Mouse (Mus musculus): Measurements from ENCODE around the gene Plk3. TPM values are rescaled to one million over a fixed set of nuclear protein-coding genes. Genes with fewer than 3 reads are reported as not detected.

Gene Plk3
- total RNA-seq, 2 experiments from 2014 or later, result 13.7 to 19.6 TPM

DNA sequence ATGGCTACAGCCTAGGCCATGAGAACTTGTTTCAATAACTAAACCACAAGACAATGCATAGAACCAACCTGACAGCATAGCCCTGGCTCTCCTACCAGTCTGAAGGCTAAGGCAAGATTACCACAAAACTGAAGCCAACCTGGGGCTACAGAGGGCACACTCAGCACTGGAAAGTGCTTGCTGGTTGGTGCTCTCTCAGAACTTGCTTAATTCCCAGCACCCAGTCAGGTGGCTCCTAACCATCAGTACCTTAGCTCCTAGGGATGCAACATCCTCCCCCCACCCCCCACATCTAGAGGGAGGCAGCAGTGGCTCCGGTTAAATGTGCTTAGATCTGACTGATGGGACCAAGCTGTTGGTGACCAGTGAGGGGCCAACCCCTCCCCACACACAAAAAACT lies 17.7 kb upstream of the Plk3 start:
- no peak for DNase-seq (ENCODE audit: extremely low spot score in 1 of 2, low spot score in 2 of 2)
- intact Hi-C loops (cut with DNase I), result loop anchor here (10.0 kb wide), 1 partner anchor 523 kb away; no protein-coding TSS in a partner anchor
- TF ChIP-seq CTCF (IDR thresholded peaks at IDR 0.05), result no peak
- no peak overlapping the region for H3K4me3 ChIP-seq
- H3K27ac ChIP-seq, result no peak overlapping the region

DNA sequence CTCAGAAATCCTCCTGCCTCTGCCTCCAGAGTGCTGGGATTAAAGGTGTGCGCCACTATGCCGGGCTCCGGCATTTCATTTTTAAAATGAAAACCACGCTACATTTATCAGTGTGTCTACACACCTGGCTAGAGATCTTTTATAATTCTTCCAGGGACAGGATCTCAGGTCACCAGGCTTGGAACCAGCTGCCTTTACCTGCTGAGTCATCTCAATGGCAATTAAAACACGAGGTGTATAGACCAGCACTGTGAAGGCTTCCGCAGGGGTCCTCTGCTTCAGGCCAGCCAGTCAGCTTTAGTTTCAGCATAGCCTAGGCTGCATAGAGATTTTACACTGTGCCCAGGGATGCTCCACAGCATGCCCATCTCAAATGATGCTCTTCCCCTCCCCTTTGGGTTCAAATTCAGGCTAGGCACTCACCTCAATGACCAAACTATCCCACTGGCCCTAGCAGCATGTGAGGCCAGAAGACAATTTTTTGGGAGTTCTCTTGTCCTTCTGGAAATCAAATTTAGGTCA lies 16.5 kb upstream of the Plk3 start:
- intact Hi-C loops (cut with DNase I), result loop anchor here (10.0 kb wide), 1 partner anchor 525 kb away; no protein-coding TSS in a partner anchor
- TF ChIP-seq CTCF (IDR thresholded peaks at IDR 0.05), result no peak
- Histone ChIP-seq H3K4me3 (no peak overlapping the region), H3K27ac (no peak overlapping the region)
- DNase-seq (ENCODE audit: extremely low spot score in 1 of 2, low spot score in 2 of 2), result no peak

DNA sequence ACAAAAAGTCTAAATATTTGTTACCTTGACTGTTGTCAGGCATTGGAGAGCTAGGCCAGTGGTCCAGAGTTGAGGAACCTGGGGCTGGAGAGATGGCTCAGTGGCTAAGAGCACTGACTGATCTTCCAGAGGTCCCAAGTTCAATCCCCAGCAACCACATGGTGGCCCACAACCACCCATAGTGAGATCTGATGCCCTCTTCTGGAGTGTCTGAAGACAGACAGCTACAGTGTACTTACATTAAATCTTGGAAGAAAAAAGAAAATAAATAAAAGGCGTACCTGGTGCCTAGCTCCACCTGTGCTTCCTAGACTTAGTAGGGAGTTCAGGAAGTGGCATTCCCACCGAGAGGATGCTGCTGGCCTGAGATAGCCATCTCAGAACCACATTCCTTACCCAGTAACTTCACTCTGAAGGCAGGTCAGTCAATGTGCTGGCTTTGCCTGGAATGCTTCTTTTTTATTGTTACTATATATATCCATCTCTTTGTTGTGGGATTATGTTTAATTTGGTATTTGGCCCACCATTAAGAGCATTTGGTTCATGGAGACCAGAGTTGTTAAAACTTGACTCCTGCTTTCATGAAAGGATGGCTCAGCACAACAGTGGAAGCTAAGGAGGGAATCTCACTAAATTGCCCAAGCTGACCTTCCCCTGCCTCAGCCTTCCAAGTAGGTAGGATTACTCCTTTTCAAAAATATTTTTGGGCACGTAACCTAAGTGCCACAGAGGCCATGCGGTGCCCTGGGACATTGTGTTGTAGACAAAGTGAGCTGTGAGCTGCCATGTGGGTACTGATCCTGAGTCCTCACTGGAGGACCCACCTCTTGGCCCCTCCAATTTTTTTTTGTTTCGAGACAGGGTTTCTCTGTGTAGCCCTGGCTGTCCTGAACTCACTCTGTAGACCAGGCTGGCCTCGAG lies 15.8 kb upstream of the Plk3 start:
- intact Hi-C loops (cut with DNase I), result loop anchor here (10.0 kb wide), 1 partner anchor 525 kb away; no protein-coding TSS in a partner anchor
- Histone ChIP-seq H3K27ac (no peak overlapping the region), H3K4me3 (no peak overlapping the region)
- DNase-seq (ENCODE audit: extremely low spot score in 1 of 2, low spot score in 2 of 2), result no peak
- TF ChIP-seq CTCF (IDR thresholded peaks at IDR 0.05), result peak; percentile 3; the same call in 1 of the 2 replicates

DNA sequence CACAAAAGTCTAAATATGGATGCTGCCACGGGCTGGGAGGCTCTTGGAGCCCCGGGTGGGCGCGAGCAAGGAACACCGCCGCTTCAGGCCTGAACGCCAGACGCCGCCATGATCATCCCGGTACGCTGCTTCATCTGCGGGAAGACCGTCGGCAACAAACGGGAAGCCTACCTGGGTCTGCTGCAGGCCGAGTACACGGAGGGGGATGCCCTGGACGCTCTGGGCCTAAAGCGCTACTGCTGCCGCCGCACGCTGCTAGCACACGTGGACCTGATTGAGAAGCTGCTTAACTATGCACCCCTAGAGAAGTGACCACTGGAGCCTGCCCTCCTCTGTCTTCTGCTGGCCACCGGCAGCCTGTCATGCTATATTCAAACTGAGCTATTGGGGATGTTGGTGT lies 15.1 kb upstream of the Plk3 start:
- DNase-seq (ENCODE audit: extremely low spot score in 1 of 2, low spot score in 2 of 2), result no peak
- Histone ChIP-seq H3K4me3 (no peak overlapping the region), H3K27ac (no peak overlapping the region)
- no peak for TF ChIP-seq CTCF (IDR thresholded peaks at IDR 0.05)
- intact Hi-C loops (cut with DNase I), result no loop called here

DNA sequence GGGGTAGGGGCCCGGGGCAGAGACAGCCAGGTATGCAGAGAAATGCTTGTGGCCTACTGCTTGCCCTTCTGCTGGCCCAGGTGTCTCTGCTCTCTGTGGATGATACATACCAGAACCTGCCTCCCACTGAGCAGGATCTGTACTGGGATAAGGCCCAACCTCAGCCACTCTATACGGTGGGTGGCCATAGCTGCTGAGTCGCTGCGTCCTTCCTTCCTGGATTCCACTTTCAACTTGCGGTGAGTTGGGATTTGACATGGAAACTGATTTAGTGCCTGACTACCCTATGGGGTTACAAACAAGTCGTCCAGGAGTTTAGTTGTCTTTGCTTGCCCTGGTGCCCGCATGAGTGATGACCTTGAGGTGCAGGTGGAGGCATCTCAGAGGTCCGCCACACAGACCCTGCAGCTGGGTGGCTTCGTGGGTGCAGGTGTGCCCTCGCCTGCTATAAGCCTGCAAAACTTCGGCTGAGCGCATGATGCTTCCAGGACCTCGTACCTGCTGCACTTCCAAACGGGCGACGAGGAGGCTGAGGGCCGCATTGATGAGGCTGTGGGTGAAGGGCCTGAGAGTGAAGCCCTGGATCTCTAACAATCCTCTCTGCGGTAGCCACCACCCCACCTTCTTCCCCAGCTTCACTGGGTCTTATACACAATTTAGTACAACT lies 14.4 kb upstream of the Plk3 start:
- no peak for DNase-seq (ENCODE audit: extremely low spot score in 1 of 2, low spot score in 2 of 2)
- Histone ChIP-seq H3K27ac (no peak overlapping the region), H3K4me3 (no peak overlapping the region)
- no peak for TF ChIP-seq CTCF (IDR thresholded peaks at IDR 0.05)
- intact Hi-C loops (cut with DNase I), result no loop called here

DNA sequence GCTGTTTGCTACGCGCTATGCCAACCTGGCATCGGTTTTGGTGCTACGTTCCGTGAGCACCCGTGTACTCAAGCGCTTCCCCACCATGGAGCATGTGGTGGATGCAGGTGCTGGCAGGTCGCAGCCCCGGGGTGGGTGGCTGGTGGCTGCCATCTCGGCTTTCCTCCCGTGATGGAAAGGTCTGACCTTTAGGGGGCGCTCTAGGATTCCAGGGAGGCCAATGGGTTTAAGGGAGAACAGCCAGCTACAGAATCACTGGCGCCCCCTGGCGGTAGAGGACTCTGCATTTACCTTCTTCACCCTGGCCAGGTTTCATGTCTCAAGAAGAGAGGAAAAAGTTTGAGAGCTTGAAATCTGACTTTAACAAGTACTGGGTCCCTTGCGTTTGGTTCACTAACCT lies 12.4 kb upstream of the Plk3 start:
- peak; percentile 72 to 74 for DNase-seq (ENCODE audit: extremely low spot score in 1 of 2, low spot score in 2 of 2)
- Histone ChIP-seq H3K4me3 (no peak overlapping the region), H3K27ac (no peak overlapping the region)
- peak; percentile 91 for TF ChIP-seq CTCF (IDR thresholded peaks at IDR 0.05)
- intact Hi-C loops (cut with DNase I), result no loop called here

DNA sequence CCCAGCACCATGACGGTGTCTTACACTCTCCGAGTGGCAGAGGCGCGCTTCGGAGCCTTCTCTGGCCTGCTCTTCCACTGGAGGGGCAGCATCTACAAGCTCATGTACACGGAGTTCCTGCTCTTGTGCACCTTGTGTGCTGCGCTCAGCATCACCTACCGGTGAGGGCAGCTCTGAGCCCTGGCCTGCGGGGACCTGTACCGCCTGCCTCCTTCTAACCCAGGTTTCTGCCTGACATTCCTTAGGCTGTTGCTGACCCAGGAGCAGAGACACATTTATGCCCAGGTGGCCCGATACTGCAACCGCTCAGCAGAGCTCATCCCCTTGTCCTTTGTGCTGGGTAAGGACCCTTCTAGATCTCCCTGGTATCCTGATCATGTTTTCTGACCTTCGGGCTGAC lies 11.5 kb upstream of the Plk3 start:
- TF ChIP-seq CTCF (IDR thresholded peaks at IDR 0.05), result no peak
- intact Hi-C loops (cut with DNase I), result no loop called here
- Histone ChIP-seq H3K27ac (no peak overlapping the region), H3K4me3 (no peak overlapping the region)
- DNase-seq (ENCODE audit: extremely low spot score in 1 of 2, low spot score in 2 of 2), result no peak

DNA sequence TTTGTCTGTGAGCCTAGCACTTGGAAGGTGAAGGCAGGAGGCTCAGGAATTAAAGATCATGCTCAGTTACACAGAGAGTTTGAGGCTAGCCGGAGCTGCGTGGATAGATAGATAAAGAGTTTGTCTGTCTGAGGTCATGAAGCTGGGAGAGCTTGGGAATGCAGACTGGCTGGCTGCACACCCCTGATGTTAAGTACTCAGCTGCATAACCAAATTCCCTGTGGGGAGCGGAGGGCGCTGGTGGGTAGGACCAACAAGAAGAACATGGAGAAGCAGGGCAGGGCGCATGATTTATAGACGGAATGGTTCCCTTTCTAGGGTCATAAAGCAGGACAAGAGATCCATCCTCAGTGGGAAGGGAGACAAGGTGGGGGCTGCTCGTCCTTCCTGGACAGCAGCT lies 9.3 kb upstream of the Plk3 start:
- TF ChIP-seq CTCF (IDR thresholded peaks at IDR 0.05), result no peak
- Histone ChIP-seq H3K27ac (no peak overlapping the region), H3K4me3 (no peak overlapping the region)
- intact Hi-C loops (cut with DNase I), result no loop called here
- DNase-seq (ENCODE audit: extremely low spot score in 1 of 2, low spot score in 2 of 2), result no peak

DNA sequence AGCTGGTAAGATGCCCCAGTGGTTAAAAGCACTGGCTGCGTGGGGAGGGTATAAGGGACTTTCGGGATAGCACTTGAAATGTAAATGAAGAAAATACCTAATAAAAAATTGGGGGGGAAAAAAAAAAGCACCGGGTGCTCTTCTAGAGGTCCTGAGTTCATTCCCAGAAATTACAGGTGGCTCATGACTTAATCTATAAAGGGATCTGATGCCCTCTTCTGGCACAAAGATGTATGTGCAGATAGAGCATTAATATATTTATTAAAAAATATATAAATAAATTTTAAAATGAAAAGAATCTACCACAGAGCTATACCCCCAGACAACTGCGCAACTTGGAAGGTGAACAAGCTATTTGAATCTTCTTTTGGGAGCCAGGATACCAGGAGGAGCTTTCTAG lies 6.8 kb upstream of the Plk3 start:
- intact Hi-C loops (cut with DNase I), result loop anchor here (2.0 kb wide), 1 partner anchor 138 kb away; no protein-coding TSS in a partner anchor
- peak; percentile 65 for TF ChIP-seq CTCF (IDR thresholded peaks at IDR 0.05)

DNA sequence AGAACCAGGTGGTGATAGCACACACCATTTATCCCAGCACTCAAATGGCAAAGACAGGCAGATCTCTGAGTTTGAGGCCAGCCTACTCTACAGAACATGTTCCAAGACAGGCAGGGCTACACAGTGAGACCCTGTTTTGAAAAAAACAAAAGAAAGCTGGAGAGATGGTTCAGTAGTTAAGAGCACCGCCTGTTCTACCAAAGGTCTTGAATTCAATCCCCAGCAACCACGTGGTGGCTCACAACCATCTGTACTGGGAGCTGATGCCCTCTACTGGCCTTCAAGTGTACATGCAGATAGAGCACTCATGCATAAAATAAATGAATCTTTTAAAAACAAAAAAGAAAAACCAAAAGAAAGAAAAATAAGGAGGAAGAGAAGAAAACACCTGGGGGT lies 5.5 kb upstream of the Plk3 start:
- intact Hi-C loops (cut with DNase I), result no loop called here
- peak; percentile 85 for TF ChIP-seq CTCF (IDR thresholded peaks at IDR 0.05)
- no peak overlapping the region for H3K27ac ChIP-seq
- no peak overlapping the region for H3K4me3 ChIP-seq
- DNase-seq (ENCODE audit: extremely low spot score in 1 of 2, low spot score in 2 of 2), result no peak

More for the DNA sequence above, 6.8 kb upstream of the Plk3 start:
- DNase-seq (ENCODE audit: extremely low spot score in 1 of 2, low spot score in 2 of 2), result no peak
- no peak overlapping the region for H3K4me3 ChIP-seq
- no peak overlapping the region for H3K27ac ChIP-seq

DNA sequence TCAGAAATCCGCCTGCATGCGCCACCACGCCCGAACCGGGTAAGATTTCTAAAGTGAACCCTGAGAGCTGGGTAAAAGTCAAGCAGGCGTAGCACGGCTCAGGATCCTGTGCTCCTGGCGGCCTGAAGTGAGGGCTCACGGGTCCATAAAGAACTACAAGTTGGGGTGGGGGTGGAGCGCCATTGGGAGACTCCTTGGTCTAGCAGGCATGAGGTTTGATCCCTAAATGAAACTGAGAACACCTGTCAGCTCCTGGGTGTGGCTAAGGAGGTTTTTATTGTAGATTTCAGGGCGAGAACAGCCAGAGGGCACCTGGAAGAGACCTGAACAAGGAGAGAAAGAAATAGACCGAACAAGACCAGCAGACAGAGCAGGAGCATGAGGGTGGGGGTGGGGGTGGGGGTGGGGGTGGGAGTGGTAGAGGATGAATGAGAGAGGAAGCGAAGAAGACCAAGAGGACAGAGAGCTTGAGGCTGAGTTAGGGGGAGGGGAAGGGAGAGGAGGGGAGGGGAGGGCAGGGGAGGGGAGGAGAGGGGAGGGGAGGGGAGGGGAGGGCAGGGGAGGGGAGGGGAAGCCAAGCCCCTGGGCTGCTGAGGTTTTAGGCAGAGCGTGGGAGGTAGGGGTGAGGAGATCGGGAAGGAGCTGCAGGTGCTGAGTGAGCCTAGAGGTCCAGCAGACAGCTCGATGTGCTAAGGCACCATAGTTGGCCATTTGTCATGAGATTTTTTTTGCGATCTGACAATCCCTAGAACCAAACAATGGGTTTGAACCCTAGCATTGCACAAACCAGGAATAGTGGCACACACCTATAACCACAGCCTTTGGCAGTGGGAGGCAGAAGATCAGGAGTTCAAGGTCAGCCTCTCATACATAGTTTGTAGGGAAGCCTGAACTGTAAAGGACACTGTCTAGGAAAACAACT lies 4.8 kb upstream of the Plk3 start:
- intact Hi-C loops (cut with DNase I), result no loop called here
- DNase-seq (ENCODE audit: extremely low spot score in 1 of 2, low spot score in 2 of 2), result no peak
- Histone ChIP-seq H3K4me3 (no peak overlapping the region), H3K27ac (no peak overlapping the region)
- no peak for TF ChIP-seq CTCF (IDR thresholded peaks at IDR 0.05)
